Mouse (Mus musculus): ENCODE results near the gene Tti1. TPM values are rescaled to one million over a fixed set of nuclear protein-coding genes. Genes with fewer than 3 reads are reported as not detected.

Tti1 gene
- polyA plus RNA-seq, 1 experiment from 2014 or later = 21.1 TPM

Other genes with a start within 250 kb of the Tti1 start
- gene Vstm2l, start 113.8 kb downstream of the Tti1 start, polyA plus RNA-seq (2014; fragmentation: Nextera tagmentation; extraction: Ambion mirVana) = 0.17 and 0.49 TPM in 2 replicates
- 54.5 and 57.0 TPM in 2 replicates for gene Rprd1b, start 64 bp upstream of the Tti1 start, polyA plus RNA-seq (2014; fragmentation: Nextera tagmentation; extraction: Ambion mirVana)
- 56.0 and 63.4 TPM in 2 replicates for gene Tgm2, start 118.0 kb upstream of the Tti1 start, polyA plus RNA-seq (2014; fragmentation: Nextera tagmentation; extraction: Ambion mirVana)
- gene D630003M21Rik, start 200.8 kb upstream of the Tti1 start, polyA plus RNA-seq (2014; fragmentation: Nextera tagmentation; extraction: Ambion mirVana) = 2.3 and 2.6 TPM in 2 replicates
- not detected in 2 replicates for gene Bpi, start 229.7 kb upstream of the Tti1 start, polyA plus RNA-seq (2014; fragmentation: Nextera tagmentation; extraction: Ambion mirVana)